Mouse (Mus musculus) intestine, embryonic 14.5 days (tissue): ENCODE measurements around the gene Rrp36. TPM values are rescaled to one million over a fixed set of nuclear protein-coding genes. Genes with fewer than 3 reads are reported as not detected.
A peak's percentile ranks its signal among the peaks of the same experiment; 100 is the strongest.

Experiments used
- ATAC-seq: fragments of 200-750 bp; cut with Nextera tagmentation; replicated peaks from 2 replicates; pipeline ENCODE4 v1.8.0; 2017; ENCODE audit warnings: low read depth, moderate number of reproducible peaks, moderate TSS enrichment, moderate library complexity; ENCODE audit not compliant: low FRiP score, low TSS enrichment
- DNase-seq: peaks from one replicate; pipeline ENCODE4 v3.0.0-alpha.2; 2018; ENCODE audit warnings: low spot score
- H3K27ac ChIP-seq: fragments of 300-500 bp; sonication (generic); 2 replicates; pipeline ENCODE4 v1.5.1; 2014; ENCODE audit warnings: low read depth, mild to moderate bottlenecking, control low read depth
- H3K27me3 ChIP-seq: fragments of 300-500 bp; sonication (generic); replicated peaks from 2 replicates; pipeline ENCODE4 v1.6.1; 2014; ENCODE audit warnings: low read length, control low read depth; ENCODE audit not compliant: control insufficient read depth, insufficient read depth
- H3K36me3 ChIP-seq: fragments of 300-500 bp; sonication (generic); 2 replicates; pipeline ENCODE4 v1.6.1; 2014; ENCODE audit warnings: low read length, control low read depth; ENCODE audit not compliant: control insufficient read depth, insufficient read depth
- H3K4me1 ChIP-seq: fragments of 300-500 bp; sonication (generic); replicated peaks from 2 replicates; pipeline ENCODE4 v1.6.1; 2014; ENCODE audit warnings: low read length, control low read depth, mixed read lengths; ENCODE audit not compliant: control insufficient read depth, insufficient read depth
- H3K4me2 ChIP-seq: fragments of 300-500 bp; sonication (generic); 2 replicates; pipeline ENCODE4 v1.6.1; 2014; ENCODE audit warnings: low read length
- H3K4me3 ChIP-seq: fragments of 300-500 bp; sonication (generic); 2 replicates; pipeline ENCODE4 v1.5.1; 2014; ENCODE audit warnings: low read depth, low read length, control low read depth, mixed read lengths
- H3K9ac ChIP-seq: fragments of 300-500 bp; sonication (generic); 2 replicates; pipeline ENCODE4 v1.6.1; 2014; ENCODE audit warnings: mild to moderate bottlenecking, low read length
- H3K9me3 ChIP-seq: fragments of 300-500 bp; sonication (generic); 2 replicates; pipeline ENCODE4 v1.6.1; 2016; ENCODE audit warnings: low read length, control low read depth; ENCODE audit not compliant: control insufficient read depth
- WGBS: fragments of 180-500 bp; shearing (Covaris S2); extraction: QIAGEN DNeasy Blood & Tissue Kit; methylation state at CpG from one replicate; pipeline ENCODE4 v1.1.7; 2014; 5-methylcytosine and 5-hydroxymethylcytosine counted together
- polyA plus RNA-seq: library from polyadenylated mRNA; unstranded; fragments of >200 nt; fragmentation: Nextera tagmentation; extraction: Ambion mirVana; gene quantifications from 2 replicates; pipeline ENCODE4 v1.2.1, GENCODE M21; 2014

Gene Rrp36
- polyA plus RNA-seq, 1 experiment from 2014 or later, result 49.1 TPM

- H3K36me3 ChIP-seq, result peaks cover 9% of the 10 kb centered on the region; the same call in 1 of the 2 replicates
- no peaks in the 10 kb centered on the region for H3K27me3 ChIP-seq
- H3K4me1 ChIP-seq, result peaks cover 48% of the 10 kb centered on the region
- H3K9me3 ChIP-seq, result no peaks in the 10 kb centered on the region
- H3K9ac ChIP-seq, result peak overlapping the region; percentile 35
- H3K4me2 ChIP-seq, result peak overlapping the region; percentile 83
- H3K27ac ChIP-seq, result peak overlapping the region; percentile 99
- DNase-seq (peak; percentile 87), ATAC-seq (peak; percentile 85)
- WGBS, result 5% methylated on average over 12 of the region's 12 CpGs
- H3K4me3 ChIP-seq, result peak overlapping the region; percentile 85
These were observed 44.3 kb downstream of the Rrp36 start for GRCm38 (mm10) chr17:46629685-46630441.

- no peaks in the 10 kb centered on the region for H3K9me3 ChIP-seq
- DNase-seq (peak; percentile 94), ATAC-seq (peak; percentile 80)
- H3K4me3 ChIP-seq, result peak within 1 kb of the TSS; percentile 85
- peak within 1 kb of the TSS; percentile 95 for H3K9ac ChIP-seq
- H3K4me1 ChIP-seq, result peaks cover 56% of the 10 kb centered on the region
- WGBS, result under 1% methylated on average over 61 of the region's 90 CpGs
- H3K36me3 ChIP-seq, result peaks cover 9% of the 10 kb centered on the region; the same call in 1 of the 2 replicates
- H3K4me2 ChIP-seq, result peak within 1 kb of the TSS; percentile 83
- peak within 1 kb of the TSS; percentile 99 for H3K27ac ChIP-seq
- H3K27me3 ChIP-seq, result no peaks in the 10 kb centered on the region
These were observed 45.1 kb downstream of the Rrp36 start, which contains the start of gene Ptk7 for GRCm38 (mm10) chr17:46628791-46629684. Gene Ptk7 (minus strand): TSS chr17:46629504.

GRCm38 (mm10) chr17:46628471-46628790 lies 45.7 kb downstream of the Rrp36 start:
- Histone ChIP-seq H3K4me1 (peaks cover 62% of the 10 kb centered on the region), H3K9ac (peak overlapping the region; percentile 95), H3K4me2 (peak overlapping the region; percentile 83), H3K4me3 (peak overlapping the region; percentile 85), H3K9me3 (no peaks in the 10 kb centered on the region), H3K36me3 (peaks cover 6% of the 10 kb centered on the region; the same call in 1 of the 2 replicates), H3K27me3 (no peaks in the 10 kb centered on the region), H3K27ac (peak overlapping the region; percentile 99)
- ATAC-seq, result no peak; the same call in 1 of the 2 replicates
- under 1% methylated on average over 13 of the region's 13 CpGs for WGBS
- no peak for DNase-seq

- Histone ChIP-seq H3K36me3 (no peaks in the 10 kb centered on the region), H3K9me3 (no peaks in the 10 kb centered on the region), H3K27ac (no peak overlapping the region), H3K4me2 (peak overlapping the region; percentile 83), H3K4me1 (peaks cover 72% of the 10 kb centered on the region), H3K4me3 (peak overlapping the region; percentile 85), H3K9ac (peak overlapping the region; percentile 95), H3K27me3 (no peaks in the 10 kb centered on the region)
- DNase-seq, result no peak
- WGBS, result 22% methylated on average over 6 of the region's 6 CpGs
- no peak for ATAC-seq
These were observed 46.7 kb downstream of the Rrp36 start for GRCm38 (mm10) chr17:46627409-46627808.

- peaks cover 83% of the 10 kb centered on the region for H3K4me1 ChIP-seq
- no peak for DNase-seq
- H3K9ac ChIP-seq, result no peak overlapping the region; the same call in 1 of the 2 replicates
- peak overlapping the region; percentile 1 for H3K4me2 ChIP-seq
- H3K36me3 ChIP-seq, result no peaks in the 10 kb centered on the region
- peak overlapping the region; percentile 40; the same call in 1 of the 2 replicates for H3K27ac ChIP-seq
- 67% methylated on average over 12 of the region's 12 CpGs for WGBS
- no peak for ATAC-seq
- H3K9me3 ChIP-seq, result no peaks in the 10 kb centered on the region
- H3K27me3 ChIP-seq, result no peaks in the 10 kb centered on the region
- no peak overlapping the region for H3K4me3 ChIP-seq
These were observed 49.6 kb downstream of the Rrp36 start for GRCm38 (mm10) chr17:46624598-46624997.

- Histone ChIP-seq H3K9me3 (no peaks in the 10 kb centered on the region), H3K36me3 (no peaks in the 10 kb centered on the region), H3K27me3 (no peaks in the 10 kb centered on the region), H3K4me3 (no peak overlapping the region), H3K4me1 (peaks cover 89% of the 10 kb centered on the region), H3K9ac (no peak overlapping the region; the same call in 1 of the 2 replicates), H3K27ac (peak overlapping the region; percentile 40), H3K4me2 (peak overlapping the region; percentile 1)
- DNase-seq, result no peak
- no peak for ATAC-seq
- WGBS, result 30% methylated on average over 10 of the region's 10 CpGs
These were observed 50.2 kb downstream of the Rrp36 start for GRCm38 (mm10) chr17:46623819-46624557.

- H3K4me2 ChIP-seq, result no peak overlapping the region
- no peaks in the 10 kb centered on the region for H3K27me3 ChIP-seq
- WGBS, result 71% methylated on average over 11 of the region's 11 CpGs
- H3K27ac ChIP-seq, result 0 out of 2 replicates have a peak overlapping the region, but pooled peaks have one; percentile 27
- no peak overlapping the region for H3K9ac ChIP-seq
- DNase-seq, result no peak
- H3K4me1 ChIP-seq, result peaks cover 98% of the 10 kb centered on the region
- H3K9me3 ChIP-seq, result no peaks in the 10 kb centered on the region
- ATAC-seq, result no peak
- H3K4me3 ChIP-seq, result no peak overlapping the region
- no peaks in the 10 kb centered on the region for H3K36me3 ChIP-seq
These were observed 51.9 kb downstream of the Rrp36 start for GRCm38 (mm10) chr17:46622269-46622668.

GRCm38 (mm10) chr17:46621324-46621723 lies 52.8 kb downstream of the Rrp36 start:
- H3K4me3 ChIP-seq, result no peak overlapping the region
- H3K4me2 ChIP-seq, result peak overlapping the region; percentile 21; the same call in 1 of the 2 replicates
- no peaks in the 10 kb centered on the region for H3K27me3 ChIP-seq
- H3K9ac ChIP-seq, result no peak overlapping the region
- 27% methylated on average over 15 of the region's 15 CpGs for WGBS
- no peak for DNase-seq
- H3K27ac ChIP-seq, result peak overlapping the region; percentile 19; the same call in 1 of the 2 replicates
- no peak for ATAC-seq
- no peaks in the 10 kb centered on the region for H3K36me3 ChIP-seq
- H3K9me3 ChIP-seq, result no peaks in the 10 kb centered on the region
- H3K4me1 ChIP-seq, result peaks cover 98% of the 10 kb centered on the region
